Mouse (Mus musculus) spleen, adult 18-20 months (tissue): ENCODE data around the gene Slc16a11.

ENCODE experiments used
- DNase-seq, 2 experiments: peaks; one replicate each; pipeline ENCODE4 v3.0.0; 2022; ENCODE audit warnings: mixed read lengths in 2 of 2

Gene Slc16a11

GRCm38 (mm10) chr11:70259035-70259434 is 46.5 kb downstream of the Slc16a11 start:
- DNase-seq, result no peak

GRCm38 (mm10) chr11:70265252-70265651 is 52.7 kb downstream of the Slc16a11 start:
- no peak for DNase-seq

GRCm38 (mm10) chr11:70265819-70266218 is 53.3 kb downstream of the Slc16a11 start:
- DNase-seq, result no peak
